Mouse (Mus musculus): Measurements from ENCODE around the gene Col4a4.

- TF ChIP-seq CTCF (IDR thresholded peaks at IDR 0.05; ENCODE audit: extremely low read depth, insufficient read length, insufficient replicate concordance, low read depth, low read length) (no peak), POLR2A (IDR thresholded peaks at IDR 0.05; ENCODE audit: low read depth, low read length) (no peak)
These were observed 172.1 kb downstream of the Col4a4 start for GRCm38 (mm10) chr1:82414434-82415045.

All from small intestine, adult 2 months (tissue).